Mouse (Mus musculus): ENCODE data around the gene Pth2r.

The Pth2r gene

GRCm38 (mm10) chr1:65281756-65282155, at the start of gene Pth2r:
Pth2r (plus strand) TSS chr1:65282056.
- no peak for DNase-seq

GRCm38 (mm10) chr1:65237712-65238111, 44.1 kb upstream of the Pth2r start:
- DNase-seq, result no peak

DNA sequence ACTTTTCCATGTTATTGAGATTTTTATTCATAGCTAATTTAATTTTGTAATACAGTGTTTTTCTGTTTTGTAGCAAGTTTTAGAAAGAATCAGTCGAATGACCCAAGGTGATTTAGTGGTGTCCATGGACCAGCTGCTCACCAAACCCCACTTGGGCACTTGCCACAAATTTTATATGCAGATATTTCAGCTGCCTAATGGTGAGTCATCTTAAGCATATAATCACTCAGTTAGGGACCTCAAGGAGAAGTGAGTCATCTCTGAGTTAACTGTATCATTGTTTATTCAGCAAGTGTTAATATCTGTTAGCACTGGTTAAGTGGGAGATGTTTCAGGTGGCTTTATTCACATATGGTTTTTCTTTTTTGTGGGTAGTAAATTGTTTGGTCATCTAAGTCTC, 36.2 kb upstream of the Pth2r start:
- no peak for DNase-seq

GRCm38 (mm10) chr1:65280461-65280860, 1.4 kb upstream of the Pth2r start:
- DNase-seq, result no peak

DNA sequence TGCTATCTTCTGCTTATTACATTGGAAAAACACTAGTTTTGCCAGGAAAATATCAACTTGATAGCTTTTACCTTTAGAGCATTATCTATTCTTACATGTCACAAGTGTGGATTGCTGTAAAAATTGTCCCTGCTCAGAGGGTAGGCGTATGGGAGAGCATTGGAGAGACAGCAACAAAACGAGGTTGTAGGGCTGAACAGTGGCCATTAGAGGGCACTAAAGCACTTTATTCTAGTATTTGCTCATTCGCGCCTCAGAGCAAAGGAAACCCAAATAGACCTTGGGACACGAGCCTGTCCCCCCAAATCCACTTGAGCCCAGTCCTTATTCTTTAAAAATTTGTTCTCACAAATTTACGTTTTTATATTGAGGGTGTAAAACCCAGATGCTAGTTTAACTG, 910 bp downstream of the Pth2r start:
- peak in 1 of 2 experiments; percentile 54 for DNase-seq

GRCm38 (mm10) chr1:65308476-65308875, 26.6 kb downstream of the Pth2r start:
- DNase-seq, result no peak

- DNase-seq, result no peak
Observed at GRCm38 (mm10) chr1:65311214-65311933, 29.5 kb downstream of the Pth2r start.

GRCm38 (mm10) chr1:65312118-65312517, 30.3 kb downstream of the Pth2r start:
- DNase-seq, result peak in 1 of 2 experiments; percentile 6

DNA sequence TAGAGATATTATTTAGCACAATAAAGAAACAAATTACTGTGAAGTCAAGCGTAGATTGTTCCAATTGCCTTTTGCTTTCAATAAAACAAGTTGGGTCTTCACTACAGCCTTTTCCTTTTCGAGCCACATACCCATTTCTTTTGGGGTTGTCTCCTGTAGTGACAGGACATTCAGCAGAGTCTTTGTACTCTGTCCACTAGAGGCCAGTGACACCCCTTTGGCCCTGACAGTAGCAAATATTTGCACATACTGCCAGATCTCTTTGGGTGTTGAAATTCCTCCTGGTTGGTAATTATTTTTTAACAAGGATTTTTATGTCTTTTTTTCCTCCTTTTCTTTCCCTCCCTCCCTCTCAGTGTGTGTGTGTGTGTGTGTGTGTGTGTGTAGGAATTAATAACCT, 31.0 kb downstream of the Pth2r start:
- no peak for DNase-seq

DNA sequence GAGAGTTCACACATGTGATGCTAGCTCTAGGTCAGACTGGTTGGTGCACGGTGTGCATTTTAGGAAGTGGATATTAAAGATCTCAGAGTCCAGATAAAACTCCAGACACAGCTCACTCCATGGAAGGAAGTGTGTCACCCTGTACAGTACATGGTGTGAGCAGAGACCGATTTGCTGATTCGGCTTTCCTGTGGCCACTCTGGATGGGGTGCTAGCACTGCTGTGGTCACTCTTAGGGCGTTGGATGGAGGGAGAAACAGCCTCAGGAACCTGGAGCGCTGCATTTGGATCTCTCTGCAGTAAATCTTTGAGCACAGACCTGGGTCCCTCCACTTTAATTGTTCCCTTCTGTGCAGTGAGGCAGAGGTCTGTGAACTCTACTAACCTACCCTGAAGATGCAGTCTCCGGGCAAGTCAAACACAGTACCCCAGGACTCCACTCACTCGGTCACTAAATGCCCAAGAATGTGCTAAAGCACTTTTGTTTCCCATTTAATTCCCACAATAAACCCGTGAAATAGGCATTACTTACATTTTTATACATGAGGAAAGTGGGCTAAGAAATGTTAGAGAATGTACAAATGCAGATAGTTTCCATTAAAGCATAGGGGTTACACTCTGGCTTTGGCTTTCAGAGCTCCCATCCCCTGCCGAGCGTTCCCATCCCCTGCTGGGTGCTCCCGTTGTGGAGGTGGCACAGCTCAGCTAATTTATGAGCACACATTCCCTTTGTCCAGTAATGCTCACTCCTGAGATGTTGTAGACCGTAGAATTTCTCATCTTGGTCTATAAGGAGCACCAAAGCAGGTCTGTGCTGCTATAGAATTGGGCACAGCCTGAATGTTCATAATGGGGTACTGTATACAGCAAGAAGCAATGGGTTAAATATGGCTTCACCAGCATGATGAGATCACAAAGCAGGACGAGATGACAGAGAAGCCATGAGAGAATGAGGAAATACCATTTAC, 32.5 kb downstream of the Pth2r start:
- no peak for DNase-seq

- DNase-seq, result no peak
Observed at GRCm38 (mm10) chr1:65315022-65315407, 33.2 kb downstream of the Pth2r start.

- DNase-seq, result no peak
Observed at GRCm38 (mm10) chr1:65334026-65334425, 52.2 kb downstream of the Pth2r start.

GRCm38 (mm10) chr1:65337768-65338167, 55.9 kb downstream of the Pth2r start:
- DNase-seq, result no peak

DNA sequence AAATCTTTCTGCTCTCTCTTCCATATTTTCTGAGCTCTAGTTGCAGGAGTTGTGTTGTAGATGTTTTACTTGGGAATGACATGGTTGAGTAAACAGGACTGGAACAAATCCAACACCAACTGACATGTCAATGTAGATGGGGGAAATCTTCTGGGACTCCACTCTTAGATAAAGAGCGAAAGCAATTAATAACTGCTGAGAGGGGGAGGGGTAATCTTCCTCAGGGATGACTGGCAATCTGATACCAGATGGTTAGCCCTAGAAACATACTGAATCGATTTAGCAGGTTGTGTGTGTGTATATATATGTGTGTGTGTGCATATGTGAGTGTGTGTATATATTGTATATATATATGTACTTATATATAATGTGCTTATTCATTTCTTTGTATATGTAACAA, 58.4 kb downstream of the Pth2r start:
- no peak for DNase-seq

DNA sequence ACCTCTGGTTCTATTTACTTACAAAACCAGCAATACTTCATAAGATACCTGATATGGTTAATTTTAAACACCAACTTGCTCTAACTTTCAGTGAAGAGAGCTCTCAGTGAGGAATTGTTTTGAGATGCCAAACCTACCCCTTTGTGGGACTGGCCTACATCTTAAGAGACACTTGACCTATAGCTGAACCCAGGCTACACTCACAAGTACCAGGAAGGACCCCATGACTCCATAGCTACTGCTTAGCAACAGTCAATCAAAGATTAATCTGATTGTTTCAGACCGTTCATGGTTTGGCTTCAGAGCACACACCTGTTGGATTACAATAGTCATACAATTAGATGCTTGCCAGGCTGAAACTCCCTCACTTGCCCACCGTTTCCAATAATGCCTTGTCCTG, 71.1 kb downstream of the Pth2r start:
- no peak for DNase-seq

GRCm38 (mm10) chr1:65354153-65354552, 72.3 kb downstream of the Pth2r start:
- no peak for DNase-seq

DNA sequence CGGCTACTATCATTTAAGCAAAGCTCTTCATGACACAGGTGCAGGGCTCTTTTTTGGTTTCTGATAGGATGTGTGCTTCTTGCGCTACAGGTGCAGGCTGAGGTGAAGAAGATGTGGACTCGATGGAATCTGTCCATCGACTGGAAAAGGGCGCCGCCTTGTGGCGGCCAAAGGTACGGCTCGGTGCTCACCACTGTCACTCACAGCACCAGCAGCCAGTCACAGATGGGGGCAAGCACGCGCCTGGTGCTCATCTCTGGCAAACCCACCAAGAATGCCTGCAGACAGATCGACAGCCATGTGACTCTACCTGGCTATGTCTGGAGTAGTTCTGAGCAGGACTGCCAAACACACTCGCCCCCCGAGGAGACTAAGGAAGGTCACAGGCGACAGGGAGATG, 106.5 kb downstream of the Pth2r start:
- peak; percentile 9 to 27 for DNase-seq

DNA sequence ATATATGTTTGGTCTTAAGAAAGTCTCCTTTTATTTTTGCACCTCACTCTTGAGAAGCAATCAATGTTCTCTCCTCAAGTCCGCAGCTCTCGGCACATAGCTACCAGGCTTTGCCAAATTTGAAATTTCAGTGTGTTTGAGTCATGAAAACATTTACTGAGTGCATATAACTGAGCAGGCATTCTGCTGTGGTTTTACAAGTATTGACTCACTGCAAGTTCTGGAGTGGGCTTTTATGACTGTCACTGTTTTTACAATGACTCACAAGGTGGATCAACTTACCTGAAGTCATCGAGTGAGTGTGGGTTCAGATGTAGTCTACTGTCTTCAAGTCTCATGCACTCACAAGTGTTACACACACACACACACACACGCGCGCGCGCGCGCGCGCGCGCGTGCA, 107.8 kb downstream of the Pth2r start:
- DNase-seq, result no peak

- DNase-seq, result no peak
Observed at GRCm38 (mm10) chr1:65407441-65407840, 125.6 kb downstream of the Pth2r start.

DNA sequence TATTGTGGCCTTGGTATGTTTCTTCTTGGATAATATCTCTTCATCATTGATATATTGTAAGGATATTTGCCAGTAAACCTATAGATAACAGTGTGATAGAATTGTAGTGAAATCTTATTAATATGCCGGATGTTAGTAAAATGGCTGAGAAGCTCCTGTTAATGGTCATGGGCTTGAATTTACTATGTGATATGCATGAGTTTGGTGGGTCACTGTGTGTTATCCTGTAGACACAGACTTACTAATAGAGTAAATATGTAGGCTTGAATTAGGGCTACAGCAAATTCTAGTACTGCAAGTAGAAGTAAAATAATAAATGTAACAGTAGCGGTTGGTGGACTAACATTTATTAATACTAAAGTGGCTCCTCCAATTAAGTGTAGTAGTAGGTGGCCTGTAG, 139.1 kb downstream of the Pth2r start:
- DNase-seq, result no peak

DNA sequence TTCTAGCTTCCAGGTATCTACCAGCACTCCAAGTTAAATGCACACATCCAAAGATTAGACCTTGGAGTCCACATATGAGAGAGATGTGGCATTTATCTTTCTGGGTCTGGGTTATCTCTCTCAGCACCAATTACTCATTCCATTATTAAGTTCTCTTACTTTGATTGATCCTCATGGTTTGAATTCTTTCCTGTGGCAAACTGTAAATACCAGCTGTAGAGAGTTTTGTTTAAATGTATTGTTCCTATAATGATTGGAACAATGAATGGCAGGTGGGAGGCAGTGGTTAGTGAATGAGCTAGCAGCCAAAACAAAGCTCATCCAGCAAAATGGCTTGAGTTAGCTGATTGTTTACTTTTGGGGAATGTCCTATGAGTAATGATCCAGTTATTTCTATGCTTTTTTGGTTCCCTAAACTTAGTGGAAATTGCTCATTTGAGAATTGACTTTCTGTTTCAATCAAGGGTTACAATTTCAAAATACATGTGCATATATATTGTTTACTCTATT, 140.7 kb downstream of the Pth2r start:
- no peak for DNase-seq
